Mouse (Mus musculus) cerebellum, adult 8-10 months (tissue): ENCODE results near the gene Mrrf.

Experiments used
- DNase-seq: peaks from one replicate; pipeline ENCODE4 v3.0.0; 2022

The Mrrf gene

DNA sequence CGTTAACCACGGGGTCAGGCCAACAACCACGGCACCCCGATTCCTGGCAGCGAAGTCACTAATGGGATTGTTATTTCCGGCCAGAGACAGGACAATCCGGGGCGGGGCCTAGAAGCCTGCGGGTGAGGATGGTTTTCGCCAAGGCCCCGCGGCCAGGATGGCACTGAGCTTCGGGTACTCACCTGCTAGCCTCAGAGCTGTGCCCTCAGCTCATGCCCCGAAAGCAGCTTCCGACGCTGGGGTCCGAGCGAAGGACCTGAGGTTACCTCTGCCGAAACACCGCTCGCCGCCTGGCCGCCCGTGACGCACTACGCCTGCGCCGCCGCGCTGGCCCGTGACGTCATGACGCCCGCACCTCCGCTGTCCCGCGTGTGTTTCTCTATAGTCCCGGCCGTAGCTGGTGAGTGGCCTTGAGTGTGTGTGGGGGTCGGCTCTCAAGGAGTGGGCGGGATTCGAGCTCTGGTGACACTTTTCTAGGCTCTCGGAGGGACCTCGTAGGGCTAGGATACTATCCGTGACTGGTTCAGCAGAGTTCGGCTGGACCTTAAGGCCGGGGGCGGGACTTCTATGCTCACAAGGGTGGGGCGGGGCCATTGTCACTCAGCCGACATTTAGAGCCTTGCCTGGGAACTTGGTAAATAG is at the start of gene Mrrf, which contains the start of gene Rbm18:
TSS of gene Mrrf (plus strand) at position 90 of the 642 bp plus-strand sequence.
TSS of gene Rbm18 (minus strand) at position 474 of the 642 bp plus-strand sequence.
- DNase-seq = peak; percentile 93

DNA sequence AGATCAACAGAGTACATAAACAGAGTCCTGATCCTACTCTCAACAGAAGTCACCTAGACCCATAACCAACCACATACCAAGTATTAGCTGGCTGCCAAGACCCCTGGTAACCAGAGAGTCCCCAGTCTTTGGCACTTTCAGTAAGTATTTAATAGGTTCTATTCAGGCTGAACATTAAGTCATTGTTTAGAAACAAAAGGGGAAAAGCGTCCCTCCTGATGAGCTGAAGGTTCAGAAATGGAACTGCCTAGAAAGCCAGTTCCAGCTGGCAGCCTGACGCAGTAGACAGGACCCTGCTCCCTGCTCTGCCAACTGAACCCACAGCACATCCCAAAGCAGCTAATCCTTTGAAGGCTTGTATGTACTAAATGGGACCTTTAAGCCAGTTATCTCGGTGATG is 47.0 kb upstream of the Mrrf start:
- DNase-seq = no peak

DNA sequence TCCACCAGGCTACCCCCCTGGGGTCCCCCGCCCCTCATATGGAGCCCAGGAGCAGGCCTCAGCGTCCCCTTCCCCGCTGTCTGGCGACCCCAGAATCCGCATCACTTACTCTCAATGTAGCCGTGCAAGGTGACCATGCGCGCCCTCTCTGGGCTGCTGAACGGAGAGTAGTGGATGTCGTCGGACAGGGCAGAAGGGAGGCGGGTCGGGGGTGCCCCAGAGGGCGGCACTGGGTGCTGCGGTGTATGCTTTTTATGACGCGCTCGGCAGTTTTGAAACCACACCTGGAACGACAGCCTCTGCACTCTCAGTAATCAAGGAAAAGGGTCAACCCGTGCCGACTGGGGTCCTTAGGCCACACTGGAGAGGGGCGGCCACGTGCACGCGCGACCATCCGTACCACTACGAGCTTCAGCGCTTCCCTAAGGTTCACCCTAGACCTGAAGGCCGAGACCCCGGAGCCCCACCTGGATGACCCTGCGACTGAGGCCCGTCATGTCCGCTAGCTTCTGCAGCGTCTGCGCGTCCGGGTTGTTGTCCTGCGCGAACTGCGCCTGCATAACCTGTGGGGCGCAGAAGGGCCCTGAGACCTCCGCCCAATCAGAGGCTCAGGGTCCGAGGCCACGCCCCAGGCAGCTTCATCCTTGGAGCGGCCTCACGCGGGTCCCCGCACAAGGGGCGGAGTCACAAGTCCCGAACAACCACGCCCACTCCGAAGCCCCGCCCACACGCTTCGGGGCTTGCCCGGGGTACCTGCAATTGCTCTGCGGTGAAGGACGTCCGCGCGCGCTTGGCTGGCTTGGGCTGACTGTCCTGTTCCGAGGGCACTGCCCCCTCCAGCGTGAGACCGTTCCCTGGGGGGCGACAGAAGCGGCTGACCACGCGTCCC is 45.1 kb upstream of the Mrrf start:
- no peak for DNase-seq

DNA sequence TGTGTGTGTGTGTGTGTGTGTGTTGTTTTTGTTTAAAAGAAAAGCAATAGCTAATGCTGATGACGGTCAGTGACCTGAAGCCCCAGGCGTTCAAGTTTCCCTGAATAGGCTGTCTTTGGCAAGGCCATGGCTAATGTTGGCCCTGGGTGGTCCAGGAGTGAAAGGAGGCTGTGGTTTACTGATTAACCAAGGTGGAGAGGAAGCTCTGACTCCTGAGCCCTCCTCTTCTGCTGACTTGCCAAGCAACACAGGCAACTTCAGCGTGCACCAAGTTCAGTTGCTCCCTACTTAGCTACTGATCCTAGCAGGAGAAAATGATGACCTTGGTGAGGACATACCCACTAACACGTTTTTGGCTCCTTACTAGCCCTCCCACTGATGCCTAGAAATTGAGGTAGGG is 43.4 kb upstream of the Mrrf start:
- DNase-seq = no peak

DNA sequence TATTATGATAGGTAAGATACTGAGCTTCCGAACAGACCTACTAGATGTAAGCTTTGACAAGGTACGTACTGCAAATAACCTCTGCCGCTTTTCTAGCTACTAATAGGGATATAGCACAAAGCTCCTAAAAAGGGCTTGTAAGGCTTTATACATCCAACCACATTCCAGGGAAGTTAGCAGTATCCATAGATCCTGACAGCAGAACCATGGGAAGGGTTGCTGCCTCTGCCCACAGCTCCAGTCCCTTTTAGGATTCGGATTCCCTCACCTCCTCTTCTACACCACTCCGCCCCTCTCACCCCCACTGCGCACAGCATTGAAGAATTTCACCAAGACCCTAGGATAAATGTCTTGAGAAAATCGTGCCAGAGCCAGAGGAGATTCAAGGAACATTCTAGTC is 42.9 kb upstream of the Mrrf start:
- no peak for DNase-seq

DNA sequence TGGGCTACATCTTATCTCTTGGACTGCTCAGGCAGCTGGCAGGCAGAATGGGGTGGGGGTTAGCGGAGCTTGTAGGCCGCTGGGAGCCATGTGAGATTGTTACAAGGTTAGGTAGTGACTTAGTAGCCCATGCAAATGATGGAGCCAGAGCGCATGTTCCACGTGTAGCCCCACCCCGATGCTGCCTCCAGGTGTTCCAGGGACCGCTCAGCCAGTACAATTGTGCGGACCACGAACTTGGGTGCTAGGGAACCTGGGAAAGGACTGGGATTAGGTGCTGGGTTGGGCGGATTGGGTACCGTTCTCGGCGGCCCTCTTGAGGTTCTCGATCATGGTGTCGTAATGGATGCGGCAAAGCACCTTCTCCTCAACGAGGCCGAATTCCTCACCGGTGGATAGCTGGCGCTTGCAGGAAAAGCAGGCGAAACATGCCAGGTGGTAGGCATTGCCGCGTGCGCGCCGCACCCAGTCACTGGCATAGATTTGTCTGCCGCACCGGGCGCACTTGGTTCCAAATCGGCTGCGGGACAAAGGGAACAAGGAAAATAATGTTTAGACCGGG is 42.2 kb upstream of the Mrrf start:
- no peak for DNase-seq

DNA sequence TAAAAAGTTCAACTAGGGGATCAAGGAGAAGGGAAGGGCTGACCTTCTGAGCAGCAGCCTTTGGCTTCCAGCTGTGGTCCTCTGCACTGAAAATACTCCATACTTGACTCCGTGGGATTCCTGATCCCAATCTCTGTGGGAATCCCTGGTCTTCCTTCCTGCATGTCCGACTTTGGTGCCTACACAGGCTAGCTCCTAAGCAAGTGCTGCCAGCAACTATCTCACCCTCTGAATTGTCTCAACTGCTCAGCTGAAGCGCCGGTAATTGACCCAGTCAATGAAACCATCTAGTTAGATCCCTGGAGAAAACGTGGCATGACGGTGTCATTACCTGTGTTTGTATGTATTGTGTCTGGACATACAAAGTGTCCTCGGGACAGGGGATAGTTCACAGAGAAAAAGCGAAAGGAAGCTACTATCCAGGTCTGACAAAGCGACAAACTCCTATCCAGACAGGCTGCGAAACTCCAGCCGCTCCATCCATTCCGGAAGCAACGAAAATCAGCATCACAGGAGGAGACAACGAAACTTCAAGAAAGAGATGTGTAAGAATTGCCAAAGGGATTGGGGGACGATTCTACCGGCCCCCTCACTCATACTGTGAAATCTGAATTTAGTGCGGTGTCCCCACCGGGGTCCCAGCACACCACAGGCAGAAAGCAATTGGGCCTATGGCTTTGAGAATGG is 38.9 kb upstream of the Mrrf start:
- no peak for DNase-seq

DNA sequence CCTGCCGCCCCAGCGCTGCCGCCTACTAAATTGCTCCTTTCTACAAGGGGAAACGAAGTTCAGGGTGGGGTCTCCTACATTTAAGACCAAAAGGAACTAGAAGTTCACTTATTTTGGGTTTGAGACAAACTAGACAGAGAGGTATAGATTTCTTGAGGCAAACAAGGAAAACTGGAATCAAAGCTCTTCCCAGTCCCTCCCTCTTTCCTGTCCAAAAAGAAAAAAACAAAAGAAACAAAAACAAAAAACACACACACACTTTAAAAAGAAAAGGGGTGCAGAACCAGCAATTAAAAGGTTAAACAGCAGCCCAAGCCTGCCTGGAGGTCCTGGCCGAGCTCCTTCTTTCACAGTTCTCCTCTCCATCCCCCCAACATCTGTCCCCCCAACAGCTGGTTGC is 38.2 kb upstream of the Mrrf start:
- DNase-seq = no peak

DNA sequence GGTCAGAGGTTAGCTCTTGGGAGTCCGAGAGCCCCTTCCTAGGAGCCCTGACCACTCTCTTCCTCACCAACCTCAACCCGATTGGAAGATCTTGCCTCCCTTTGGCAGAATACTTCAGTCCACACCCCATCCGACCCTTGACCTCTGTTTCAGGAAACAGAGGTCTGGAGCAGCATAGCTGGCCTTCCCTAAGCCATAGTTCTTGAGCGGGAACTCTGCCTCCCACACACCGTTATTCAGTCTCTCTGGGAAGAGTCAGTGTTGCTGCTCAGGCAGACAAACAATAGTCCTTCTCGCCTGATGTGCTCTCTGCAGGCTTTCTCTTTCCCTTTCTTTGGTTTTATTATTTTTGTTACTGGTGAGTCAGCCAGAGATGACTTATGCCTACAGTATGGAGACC is 36.5 kb upstream of the Mrrf start:
- no peak for DNase-seq

DNA sequence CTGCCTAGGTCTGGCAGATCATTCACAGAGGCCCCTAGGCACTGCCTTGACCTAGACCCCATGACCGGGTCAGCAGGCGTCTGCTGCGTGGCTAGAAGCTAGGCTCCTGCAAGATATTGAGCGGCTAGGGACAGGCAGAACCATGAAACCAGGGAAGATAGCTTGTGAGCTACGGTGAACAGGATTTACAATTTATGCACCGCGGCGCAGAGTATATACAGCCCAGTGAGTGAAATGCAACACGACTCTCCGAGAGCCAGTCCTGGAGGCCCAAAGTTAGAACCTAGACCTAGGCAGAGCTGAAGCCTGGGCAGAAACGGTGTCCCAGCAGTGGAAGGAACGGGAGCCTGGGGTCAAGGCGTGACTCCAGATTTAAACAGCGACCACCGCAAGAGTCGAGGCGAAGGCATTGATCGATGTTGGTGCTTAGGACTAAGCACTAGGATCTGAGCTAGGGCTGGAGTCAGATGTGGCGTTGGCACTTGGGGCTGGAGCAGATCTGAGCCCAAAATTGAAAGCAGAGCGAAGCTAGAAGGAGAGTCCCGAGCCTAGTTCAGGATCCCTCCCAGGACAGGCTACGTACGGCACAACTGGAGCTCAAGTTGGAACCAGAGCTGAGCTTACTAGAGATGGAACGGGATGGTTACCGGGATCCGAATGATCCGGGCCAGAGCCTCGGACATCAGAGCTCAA is 34.2 kb upstream of the Mrrf start:
- no peak for DNase-seq

DNA sequence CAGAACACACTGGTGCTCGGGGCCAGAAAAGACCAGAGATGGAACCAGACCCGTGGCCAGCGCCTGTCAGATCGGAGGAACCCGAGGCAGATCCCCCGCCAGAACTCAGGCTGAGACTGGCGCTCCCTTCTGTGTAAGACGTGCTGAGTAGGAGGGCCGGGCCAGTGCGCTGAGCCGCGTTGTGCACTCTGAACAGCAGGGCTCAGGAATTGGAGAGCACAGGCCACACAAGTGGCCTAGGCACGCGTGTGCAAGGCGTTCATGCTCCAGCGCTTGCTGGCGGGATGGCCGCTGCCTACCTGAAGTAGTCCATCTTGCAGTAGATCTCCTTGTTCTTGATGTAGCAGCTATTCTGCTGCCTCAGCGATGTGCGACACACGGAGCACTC is 33.6 kb upstream of the Mrrf start:
- no peak for DNase-seq

DNA sequence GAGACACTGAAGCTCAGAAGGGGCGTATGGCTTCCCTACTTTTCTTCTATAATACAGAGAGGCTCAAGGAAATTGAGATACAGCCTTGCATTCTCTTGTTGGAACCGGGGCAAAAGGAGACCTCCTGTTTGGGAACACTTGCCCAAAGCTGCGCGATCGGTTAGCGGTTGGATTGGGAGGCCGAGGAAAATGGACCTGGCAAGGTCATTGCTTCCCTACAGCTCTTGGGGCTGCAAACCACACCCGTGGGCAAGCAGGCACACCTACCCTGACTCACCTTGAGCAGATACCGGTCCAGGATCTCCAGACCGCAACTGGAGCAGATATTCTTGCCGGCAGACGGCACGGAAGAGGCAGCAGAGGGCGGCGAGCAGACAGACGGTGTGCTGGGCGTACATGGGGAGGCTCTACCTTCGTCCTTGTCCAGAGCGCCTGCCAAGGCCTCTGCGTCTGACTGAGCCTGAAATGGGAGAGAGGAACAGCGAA is 33.1 kb upstream of the Mrrf start:
- no peak for DNase-seq

DNA sequence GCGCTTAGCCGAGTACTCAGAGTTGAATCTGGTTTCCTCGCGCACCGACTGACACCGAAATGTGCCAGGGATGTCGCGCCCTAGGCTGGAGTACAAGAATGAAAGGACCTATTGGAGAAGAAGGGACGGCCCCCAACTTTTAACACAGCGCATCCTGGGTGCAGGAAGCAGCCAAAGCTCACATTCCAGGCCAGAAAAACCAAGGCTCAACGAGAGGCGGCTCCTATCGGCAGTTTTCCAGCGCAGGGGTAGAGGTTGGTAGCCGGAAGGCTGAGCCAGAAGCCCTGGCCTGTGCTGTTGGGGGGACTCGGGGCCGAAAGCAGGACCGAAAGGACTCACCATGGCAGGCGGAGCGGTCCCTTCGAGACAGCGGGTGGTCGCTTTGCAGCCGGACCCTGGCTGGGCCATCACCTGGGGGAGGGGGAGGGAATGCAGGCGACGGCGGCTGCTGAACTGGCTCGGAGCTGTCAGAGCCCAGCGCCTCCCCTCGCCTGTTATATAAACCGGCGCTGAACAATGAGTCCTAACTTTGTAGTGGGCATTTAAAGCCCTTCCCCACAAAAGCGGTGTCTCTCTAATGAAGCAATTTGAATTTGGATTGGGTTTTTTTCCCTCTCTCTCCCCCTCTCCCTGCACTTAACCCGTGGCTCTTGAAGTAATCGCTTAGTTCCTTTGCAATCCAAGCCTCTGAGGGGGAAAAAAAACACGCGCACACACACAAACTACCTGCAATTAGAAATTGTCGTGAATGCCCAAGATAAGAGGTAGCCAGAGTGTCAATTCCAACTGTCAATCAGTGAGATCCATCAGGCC is 32.4 kb upstream of the Mrrf start:
- peak; percentile 12 for DNase-seq

DNA sequence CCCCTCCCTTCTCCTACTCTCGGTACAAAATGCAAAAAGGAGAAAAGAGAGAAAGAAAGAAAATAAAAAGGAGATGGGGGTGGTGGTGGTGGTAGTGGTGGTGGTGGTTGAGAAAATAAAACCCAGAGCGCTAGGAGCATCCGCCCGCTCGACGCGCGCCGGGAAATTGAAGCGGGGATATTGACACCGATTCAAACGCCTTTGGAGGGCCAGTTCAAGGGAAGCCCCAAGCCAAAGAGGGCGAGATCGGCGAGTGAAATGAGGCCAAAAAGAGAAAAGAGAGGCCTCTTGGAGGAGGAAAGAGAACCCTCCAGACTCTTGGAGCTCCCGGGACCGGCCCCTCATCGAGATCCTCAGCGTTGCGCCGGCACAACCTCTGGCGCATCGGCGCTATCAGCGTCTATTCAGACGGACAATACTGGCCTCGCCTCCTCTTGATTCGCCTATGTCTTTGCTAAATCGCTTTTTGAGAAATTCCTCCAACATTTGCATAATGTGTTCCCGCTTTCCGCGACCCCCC is 31.7 kb upstream of the Mrrf start:
- no peak for DNase-seq

DNA sequence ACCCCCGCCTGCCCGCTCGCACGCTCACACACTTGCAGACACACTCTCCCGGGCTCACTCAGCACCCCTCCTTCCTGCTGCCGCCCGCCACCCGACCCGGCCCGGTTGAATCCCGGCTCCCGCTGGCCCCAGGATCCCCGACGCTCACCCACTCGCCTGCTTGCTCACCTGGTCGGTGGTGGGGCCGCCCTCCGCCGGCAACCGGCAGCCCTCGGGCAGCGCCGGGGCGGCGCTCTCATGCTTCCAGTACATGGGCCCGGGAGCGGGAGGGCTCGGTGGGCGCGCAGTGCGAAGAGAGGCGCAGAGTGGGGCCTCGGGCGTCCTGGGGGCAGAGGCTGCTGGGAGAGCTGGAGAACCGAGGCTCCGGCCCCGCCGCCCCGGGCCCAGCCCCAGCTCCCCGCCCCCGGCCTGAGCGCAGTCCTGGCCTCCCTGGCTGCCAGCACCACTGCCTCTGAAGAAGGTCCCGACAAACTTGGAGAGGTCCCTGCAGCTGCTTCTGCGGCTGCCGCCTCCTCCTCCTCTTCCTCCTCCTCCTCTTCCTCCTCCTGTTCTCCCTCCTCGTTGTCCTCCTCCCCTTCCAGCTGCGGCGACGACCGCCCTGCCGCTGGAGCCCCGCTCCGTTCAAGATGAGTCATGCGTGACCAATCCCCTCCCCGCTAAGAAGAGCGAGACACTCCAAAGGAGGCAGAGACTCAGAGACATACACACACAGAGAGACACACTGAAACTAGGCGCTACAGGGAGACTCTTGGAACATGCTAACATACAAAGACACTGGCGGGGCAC is 31.0 kb upstream of the Mrrf start, which contains the start of gene Lhx6:
TSS of gene Lhx6 (minus strand) at position 453 of the 786 bp plus-strand sequence.
- DNase-seq = no peak

DNA sequence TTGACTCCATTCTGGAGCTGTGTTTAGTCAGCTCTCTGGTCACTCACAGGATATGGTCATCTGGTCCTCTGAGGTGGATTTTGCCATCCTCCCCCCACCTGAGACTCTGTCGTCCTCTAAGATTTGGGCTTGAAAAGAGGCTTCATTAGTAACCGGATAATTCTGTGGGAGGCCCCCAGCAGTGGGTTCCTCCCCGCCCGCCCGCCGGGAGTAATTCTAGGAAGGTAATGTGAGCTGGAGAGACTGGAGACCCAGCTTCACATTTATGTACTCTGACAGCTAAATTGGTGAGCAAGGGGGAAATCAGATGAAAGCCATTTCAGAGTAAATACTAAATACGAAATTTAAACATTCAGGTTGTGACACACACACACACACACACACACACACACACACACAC is 27.6 kb upstream of the Mrrf start:
- no peak for DNase-seq

DNA sequence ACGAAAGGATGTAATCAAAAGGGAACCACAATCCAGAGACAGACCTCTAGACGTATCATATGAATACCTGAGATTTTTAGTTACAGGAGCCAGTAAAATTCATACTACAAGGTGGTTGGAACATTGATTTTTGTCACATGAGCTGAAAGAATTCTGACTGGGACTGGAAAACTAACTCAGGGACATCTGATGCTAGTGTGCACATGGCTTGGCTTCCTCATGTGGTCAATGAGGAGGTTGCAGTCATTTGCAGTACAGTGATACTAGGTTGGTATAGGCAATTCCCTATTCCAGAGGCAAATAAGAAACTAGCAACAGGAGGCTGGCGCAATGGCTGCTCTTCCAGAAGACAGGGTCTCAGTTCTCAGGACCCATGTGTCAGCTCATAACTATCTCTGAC is 23.6 kb upstream of the Mrrf start:
- no peak for DNase-seq

DNA sequence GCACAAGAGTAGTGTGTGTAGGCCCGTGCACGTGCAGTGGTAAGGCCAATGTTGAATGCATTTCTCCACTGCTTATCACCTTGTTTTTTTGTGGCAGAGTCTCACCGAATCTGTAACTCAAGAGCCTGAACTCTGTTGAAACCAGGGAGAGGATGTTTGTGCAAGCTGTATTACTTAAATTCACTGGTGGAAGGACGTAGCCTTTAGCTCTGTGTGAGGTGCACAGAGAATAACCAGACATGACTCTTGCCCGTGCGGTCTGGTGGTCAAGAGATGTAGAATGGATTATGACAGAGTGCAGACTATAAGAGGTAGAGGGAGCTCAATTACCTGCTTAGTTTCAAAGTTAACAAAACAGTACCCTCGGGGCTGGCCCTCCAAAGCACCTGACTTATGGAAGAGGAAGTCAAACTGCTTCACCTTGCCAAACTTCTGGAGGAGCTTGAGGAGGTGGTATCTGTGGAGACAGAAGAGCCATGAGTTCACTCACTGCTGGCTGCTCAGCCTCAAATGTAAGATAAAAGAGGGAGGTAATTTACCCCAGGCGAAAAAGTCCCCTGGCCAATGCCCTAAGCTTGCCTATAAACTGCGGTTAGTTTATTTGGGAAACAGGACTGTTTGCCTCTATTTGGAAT is 9.3 kb upstream of the Mrrf start:
- DNase-seq = no peak

DNA sequence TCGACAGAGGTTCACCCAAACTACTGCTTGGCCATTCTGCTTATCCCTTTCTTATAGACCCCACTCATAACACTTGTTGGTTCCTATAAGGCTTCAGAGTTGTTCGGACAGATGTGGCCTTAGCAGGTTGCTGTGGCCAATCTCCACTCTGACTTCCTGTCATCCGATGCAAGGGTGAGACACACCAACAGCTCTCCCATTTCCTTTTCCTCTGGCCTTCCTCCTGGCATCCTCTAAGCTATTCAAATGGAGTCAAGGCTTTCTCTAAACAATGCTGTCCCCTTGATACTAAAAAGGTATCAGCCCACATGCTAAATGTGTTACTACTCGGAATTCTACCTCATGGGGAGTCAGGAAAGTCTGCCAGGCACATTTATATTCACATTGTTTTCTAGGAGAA is 8.2 kb upstream of the Mrrf start:
- DNase-seq = no peak

DNA sequence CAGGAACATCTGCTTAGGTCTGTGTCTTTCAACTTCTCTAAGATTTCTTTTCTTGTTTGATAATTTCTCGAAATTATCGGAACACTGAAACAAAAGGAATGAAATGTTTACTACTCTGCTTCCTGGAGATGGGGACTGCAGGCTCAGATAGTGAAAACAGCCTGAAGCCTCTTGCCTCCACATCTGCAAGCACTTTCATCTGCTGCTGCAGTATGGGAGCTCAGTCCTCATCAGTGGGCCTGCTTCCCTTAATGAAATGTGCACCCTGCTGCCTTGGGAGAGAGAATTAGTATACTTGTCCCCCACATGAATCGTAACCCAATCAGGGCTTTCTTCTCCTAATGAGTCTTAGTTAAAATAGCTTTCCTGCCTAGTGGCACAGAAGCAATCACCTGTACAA is 7.1 kb upstream of the Mrrf start:
- DNase-seq = no peak
